Mouse (Mus musculus): ENCODE results near the gene Mrps23. TPM values are rescaled to one million over a fixed set of nuclear protein-coding genes. Genes with fewer than 3 reads are reported as not detected.

Mrps23 gene
- polyA plus RNA-seq, 1 experiment from 2014 or later, result 54.1 TPM

GRCm38 (mm10) chr11:88213757-88214156 lies 9.6 kb downstream of the Mrps23 start:
- 39% methylated on average over 6 of the region's 6 CpGs for WGBS
- no peak overlapping the region for H3K4me2 ChIP-seq (replicated peaks; ENCODE audit: low read depth)
- H3K36me3 ChIP-seq (ENCODE audit: control insufficient read depth, insufficient read depth), result peaks cover 25% of the 10 kb centered on the region
- no peaks in the 10 kb centered on the region for H3K27me3 ChIP-seq (replicated peaks; ENCODE audit: control insufficient read depth, insufficient read depth, low read length)
- ATAC-seq, result no peak
- no peak overlapping the region for H3K4me3 ChIP-seq (ENCODE audit: low read depth, low read length)
- H3K9ac ChIP-seq (ENCODE audit: low read depth, low read length), result no peak overlapping the region
- H3K9me3 ChIP-seq (ENCODE audit: control insufficient read depth), result no peaks in the 10 kb centered on the region
- H3K4me1 ChIP-seq (replicated peaks; ENCODE audit: control insufficient read depth, insufficient read depth, low read length), result no peaks in the 10 kb centered on the region
- TF ChIP-seq CTCF (IDR thresholded peaks at IDR 0.05; ENCODE audit: low read depth), result no peak
- H3K27ac ChIP-seq (ENCODE audit: low read depth, low read length), result no peak overlapping the region

GRCm38 (mm10) chr11:88214881-88215831 lies 11.0 kb downstream of the Mrps23 start:
- H3K27me3 ChIP-seq (replicated peaks; ENCODE audit: control insufficient read depth, insufficient read depth, low read length), result no peaks in the 10 kb centered on the region
- H3K27ac ChIP-seq (ENCODE audit: low read depth, low read length), result no peak overlapping the region
- H3K4me2 ChIP-seq (replicated peaks; ENCODE audit: low read depth), result no peak overlapping the region
- peaks cover 17% of the 10 kb centered on the region for H3K36me3 ChIP-seq (ENCODE audit: control insufficient read depth, insufficient read depth)
- no peaks in the 10 kb centered on the region for H3K9me3 ChIP-seq (ENCODE audit: control insufficient read depth)
- no peak for ATAC-seq
- TF ChIP-seq CTCF (IDR thresholded peaks at IDR 0.05; ENCODE audit: low read depth), result no peak
- H3K4me3 ChIP-seq (ENCODE audit: low read depth, low read length), result no peak overlapping the region
- 69% methylated on average over 21 of the region's 21 CpGs for WGBS
- no peaks in the 10 kb centered on the region for H3K4me1 ChIP-seq (replicated peaks; ENCODE audit: control insufficient read depth, insufficient read depth, low read length)
- H3K9ac ChIP-seq (ENCODE audit: low read depth, low read length), result no peak overlapping the region

GRCm38 (mm10) chr11:88216231-88216685 lies 12.1 kb downstream of the Mrps23 start:
- WGBS, result 24% methylated on average over 10 of the region's 10 CpGs

GRCm38 (mm10) chr11:88218155-88218554 lies 14.0 kb downstream of the Mrps23 start:
- 79% methylated on average over 6 of the region's 6 CpGs for WGBS
- no peak for TF ChIP-seq CTCF (IDR thresholded peaks at IDR 0.05; ENCODE audit: low read depth)
- no peak overlapping the region for H3K27ac ChIP-seq (ENCODE audit: low read depth, low read length)
- no peaks in the 10 kb centered on the region for H3K36me3 ChIP-seq (ENCODE audit: control insufficient read depth, insufficient read depth)
- no peak for ATAC-seq
- H3K4me2 ChIP-seq (replicated peaks; ENCODE audit: low read depth), result no peak overlapping the region
- no peaks in the 10 kb centered on the region for H3K27me3 ChIP-seq (replicated peaks; ENCODE audit: control insufficient read depth, insufficient read depth, low read length)
- no peaks in the 10 kb centered on the region for H3K4me1 ChIP-seq (replicated peaks; ENCODE audit: control insufficient read depth, insufficient read depth, low read length)
- H3K9ac ChIP-seq (ENCODE audit: low read depth, low read length), result no peak overlapping the region
- no peak overlapping the region for H3K4me3 ChIP-seq (ENCODE audit: low read depth, low read length)
- no peaks in the 10 kb centered on the region for H3K9me3 ChIP-seq (ENCODE audit: control insufficient read depth)

More at GRCm38 (mm10) chr11:88216231-88216685, 12.1 kb downstream of the Mrps23 start:
- Histone ChIP-seq H3K27ac (ENCODE audit: low read depth, low read length) (no peak overlapping the region), H3K27me3 (replicated peaks; ENCODE audit: control insufficient read depth, insufficient read depth, low read length) (no peaks in the 10 kb centered on the region), H3K36me3 (ENCODE audit: control insufficient read depth, insufficient read depth) (peaks cover 6% of the 10 kb centered on the region; the same call in 1 of the 2 replicates), H3K4me3 (ENCODE audit: low read depth, low read length) (no peak overlapping the region), H3K4me2 (replicated peaks; ENCODE audit: low read depth) (no peak overlapping the region), H3K4me1 (replicated peaks; ENCODE audit: control insufficient read depth, insufficient read depth, low read length) (no peaks in the 10 kb centered on the region), H3K9ac (ENCODE audit: low read depth, low read length) (no peak overlapping the region), H3K9me3 (ENCODE audit: control insufficient read depth) (no peaks in the 10 kb centered on the region)
- no peak for ATAC-seq
- TF ChIP-seq CTCF (IDR thresholded peaks at IDR 0.05; ENCODE audit: low read depth), result peak; percentile 92

- Histone ChIP-seq H3K4me1 (replicated peaks; ENCODE audit: control insufficient read depth, insufficient read depth, low read length) (no peaks in the 10 kb centered on the region), H3K27me3 (replicated peaks; ENCODE audit: control insufficient read depth, insufficient read depth, low read length) (no peaks in the 10 kb centered on the region), H3K4me3 (ENCODE audit: low read depth, low read length) (no peak overlapping the region), H3K4me2 (replicated peaks; ENCODE audit: low read depth) (no peak overlapping the region), H3K9ac (ENCODE audit: low read depth, low read length) (no peak overlapping the region), H3K27ac (ENCODE audit: low read depth, low read length) (no peak overlapping the region), H3K36me3 (ENCODE audit: control insufficient read depth, insufficient read depth) (no peaks in the 10 kb centered on the region), H3K9me3 (ENCODE audit: control insufficient read depth) (no peaks in the 10 kb centered on the region)
- TF ChIP-seq CTCF (IDR thresholded peaks at IDR 0.05; ENCODE audit: low read depth), result no peak
- ATAC-seq, result no peak
- 69% methylated on average over 7 of the region's 7 CpGs for WGBS
Observed at GRCm38 (mm10) chr11:88218586-88218985, 14.4 kb downstream of the Mrps23 start.

- Histone ChIP-seq H3K4me1 (replicated peaks; ENCODE audit: control insufficient read depth, insufficient read depth, low read length) (no peaks in the 10 kb centered on the region), H3K9me3 (ENCODE audit: control insufficient read depth) (no peaks in the 10 kb centered on the region), H3K9ac (ENCODE audit: low read depth, low read length) (no peak overlapping the region), H3K27me3 (replicated peaks; ENCODE audit: control insufficient read depth, insufficient read depth, low read length) (no peaks in the 10 kb centered on the region), H3K36me3 (ENCODE audit: control insufficient read depth, insufficient read depth) (no peaks in the 10 kb centered on the region), H3K27ac (ENCODE audit: low read depth, low read length) (no peak overlapping the region), H3K4me3 (ENCODE audit: low read depth, low read length) (no peak overlapping the region), H3K4me2 (replicated peaks; ENCODE audit: low read depth) (no peak overlapping the region)
- WGBS, result 88% methylated on average over 15 of the region's 15 CpGs
- no peak for ATAC-seq
- no peak for TF ChIP-seq CTCF (IDR thresholded peaks at IDR 0.05; ENCODE audit: low read depth)
Observed at GRCm38 (mm10) chr11:88221929-88222475, 17.8 kb downstream of the Mrps23 start.
